Mouse (Mus musculus) kidney, postnatal 25 days (tissue): ENCODE measurements at regions not wholly inside any gene's neighbourhood (a gene's known extent, or its start where the extent isn't known, plus 50 kb on each side); places are given as distances from the start of the nearest gene placed in this dataset.

ENCODE experiments used
- DNase-seq, 2 experiments: peaks; one replicate each; pipeline ENCODE4 v3.0.0; 2021; ENCODE audit warnings: mixed read lengths in 2 of 2

DNA sequence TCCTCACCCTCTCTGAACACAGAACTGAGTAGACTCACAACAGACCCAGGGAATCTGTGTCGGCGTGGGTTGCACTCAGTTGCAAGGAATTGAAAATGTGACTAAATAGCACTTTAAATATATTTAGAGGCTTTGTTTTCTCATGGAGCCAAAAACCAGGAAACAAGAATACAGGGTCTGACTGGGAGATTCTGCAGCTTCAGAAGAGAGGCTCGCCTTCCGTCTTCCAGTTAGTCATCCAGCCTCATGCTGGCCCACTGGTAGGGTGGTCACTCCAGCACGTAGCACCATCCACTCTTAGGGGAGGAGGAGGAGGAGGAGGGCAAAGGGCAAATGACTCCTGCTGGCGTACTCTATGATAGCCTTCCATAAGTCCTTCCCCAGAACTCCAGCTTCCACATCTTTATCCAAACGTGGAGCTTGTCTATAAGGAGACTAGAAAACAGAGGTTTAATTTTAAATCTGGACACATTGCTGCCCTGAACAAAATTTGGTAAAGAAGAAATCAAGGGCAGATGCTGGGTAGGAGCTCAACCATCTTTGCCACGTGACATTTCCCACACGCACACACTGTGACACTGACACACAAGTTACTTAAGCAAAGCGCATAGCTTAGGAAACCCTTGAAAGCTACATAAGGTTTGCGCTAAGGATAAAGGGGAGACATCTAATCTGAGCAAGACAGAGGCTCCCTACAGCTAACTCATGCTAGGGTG is 60.8 kb downstream of the Mis18a start:
- DNase-seq, result no peak

DNA sequence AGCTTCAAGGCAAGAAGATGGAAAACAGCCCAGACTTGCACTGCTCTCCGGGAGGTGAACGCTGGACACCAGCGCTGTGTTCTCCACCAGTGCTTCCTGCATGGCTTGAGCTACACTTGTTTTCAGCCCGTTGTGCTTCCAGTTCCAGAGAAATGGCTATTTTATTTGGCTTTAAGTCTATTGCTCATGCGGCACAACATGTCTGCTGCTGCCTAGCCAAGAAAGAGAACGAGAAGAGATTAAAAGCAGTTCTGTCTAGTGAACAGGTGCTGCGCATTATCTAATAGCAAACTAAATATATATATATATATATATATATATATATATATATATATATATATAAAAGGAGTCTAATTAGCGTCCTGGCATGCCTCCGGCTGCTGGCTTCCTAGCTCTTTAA is 63.1 kb downstream of the Mis18a start:
- DNase-seq, result no peak

DNA sequence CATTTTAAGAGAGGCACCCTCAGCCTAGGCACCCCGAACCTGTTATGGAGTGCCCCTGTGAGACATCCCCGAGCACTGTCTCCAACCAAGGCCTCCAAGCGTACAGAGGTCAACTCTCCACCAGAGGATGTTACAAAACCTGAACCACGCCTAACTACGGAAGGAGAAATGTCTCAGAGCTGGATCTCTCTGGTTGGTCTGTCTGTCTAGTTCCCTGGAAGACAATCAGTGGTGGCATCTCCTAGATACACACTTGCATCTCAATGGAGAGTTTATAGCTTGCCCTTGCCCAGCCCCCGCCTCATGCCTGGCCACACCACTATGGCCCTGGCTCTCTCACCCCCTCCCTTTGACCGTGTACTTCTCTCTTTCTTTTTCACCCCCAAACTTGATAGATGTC is 69.2 kb downstream of the Mis18a start:
- no peak for DNase-seq

DNA sequence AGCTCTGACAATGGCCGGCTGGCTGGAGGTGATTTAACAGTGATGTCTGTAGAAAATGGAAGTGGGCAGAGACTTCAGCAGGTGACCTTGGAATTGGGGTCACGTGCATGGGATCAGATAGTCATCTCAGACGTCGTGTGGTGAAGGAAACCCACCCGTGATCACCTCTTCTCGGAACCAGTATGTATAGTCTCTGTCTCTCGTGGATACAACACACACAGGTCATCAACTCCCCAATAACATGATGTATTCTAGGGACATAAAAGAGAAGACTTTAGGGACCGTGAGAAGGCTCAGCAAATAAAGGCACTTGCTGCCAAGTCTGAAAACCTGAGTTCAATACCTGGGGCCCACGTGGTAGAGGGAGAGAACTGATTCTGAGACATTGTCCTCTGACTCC is 70.2 kb downstream of the Mis18a start:
- DNase-seq, result no peak

DNA sequence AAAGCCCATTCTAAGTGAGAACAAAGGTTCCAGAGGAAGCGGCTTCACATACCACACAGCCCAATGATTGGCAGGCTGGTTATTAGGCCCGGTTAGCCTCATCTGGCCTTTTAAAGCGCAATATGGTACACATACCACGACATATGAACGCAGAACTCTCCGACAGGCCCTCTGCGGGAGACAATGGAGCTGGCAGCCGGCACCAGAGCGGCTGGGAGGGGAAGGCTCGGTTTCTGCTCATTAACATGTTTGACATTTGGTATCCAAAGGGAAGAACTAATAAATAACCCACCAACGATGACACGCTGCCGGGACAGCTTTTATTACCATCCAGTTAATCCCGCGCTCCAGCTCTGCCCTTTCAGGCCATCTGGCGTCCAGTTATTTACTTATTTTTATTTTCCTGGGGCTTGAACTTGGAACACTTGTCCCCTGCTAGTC is 70.6 kb downstream of the Mis18a start:
- DNase-seq, result peak; percentile 41 to 65

DNA sequence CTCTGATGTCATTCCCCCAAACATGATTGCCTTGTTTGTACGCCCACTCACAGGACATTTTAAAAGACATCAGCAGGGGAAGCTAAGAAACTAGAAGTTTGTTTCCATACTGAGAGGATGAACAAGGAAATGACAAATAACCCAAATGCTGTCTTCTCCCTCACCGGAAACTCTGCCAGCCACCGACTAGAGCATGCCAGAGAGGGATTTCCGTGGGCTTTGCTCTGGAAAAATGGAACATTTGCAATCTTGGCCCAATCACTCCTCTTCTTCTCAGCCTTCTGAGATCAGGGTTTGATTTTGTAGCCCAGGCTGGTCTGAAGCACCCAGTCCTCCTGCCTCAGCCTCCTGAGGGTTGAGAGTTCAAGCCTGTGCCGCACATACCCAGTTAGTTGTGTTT is 72.4 kb downstream of the Mis18a start:
- DNase-seq, result no peak

DNA sequence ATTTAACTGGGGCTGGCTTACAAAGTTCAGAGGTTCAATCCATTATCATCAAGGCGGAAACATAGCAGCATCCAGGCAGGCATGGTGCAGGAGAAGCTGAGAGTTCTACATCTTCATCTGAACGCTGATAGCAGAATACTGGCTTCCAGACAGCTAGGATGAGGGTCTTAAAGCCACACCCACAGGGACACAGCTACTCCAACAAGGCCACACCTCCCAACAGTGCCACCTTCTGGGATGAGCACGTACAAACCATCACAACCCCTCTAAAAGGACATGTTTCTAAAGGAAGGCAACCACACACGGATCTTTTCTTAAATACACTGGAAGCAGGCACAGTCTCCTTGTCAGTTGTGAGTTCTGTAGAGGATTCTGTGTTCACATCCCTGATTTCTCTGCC is 74.4 kb downstream of the Mis18a start:
- no peak for DNase-seq

DNA sequence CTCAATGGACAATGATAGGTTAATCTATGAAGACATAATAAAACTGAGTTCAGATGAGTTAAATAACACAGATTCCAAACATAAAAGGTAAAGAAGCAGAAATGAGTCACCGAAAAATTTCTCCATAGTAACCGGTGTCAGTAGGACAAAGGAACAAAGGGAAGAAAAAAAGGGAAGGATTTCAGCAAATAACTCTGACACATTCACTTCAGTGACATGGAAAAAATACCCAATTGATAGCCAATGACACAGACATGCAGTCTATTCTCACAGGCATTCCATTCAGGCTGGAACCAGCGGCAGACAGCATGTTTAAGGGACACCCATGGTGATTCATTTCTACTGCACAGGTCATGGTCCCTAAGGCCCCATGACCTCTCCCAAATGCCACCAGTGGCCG is 79.0 kb downstream of the Mis18a start:
- DNase-seq, result no peak

DNA sequence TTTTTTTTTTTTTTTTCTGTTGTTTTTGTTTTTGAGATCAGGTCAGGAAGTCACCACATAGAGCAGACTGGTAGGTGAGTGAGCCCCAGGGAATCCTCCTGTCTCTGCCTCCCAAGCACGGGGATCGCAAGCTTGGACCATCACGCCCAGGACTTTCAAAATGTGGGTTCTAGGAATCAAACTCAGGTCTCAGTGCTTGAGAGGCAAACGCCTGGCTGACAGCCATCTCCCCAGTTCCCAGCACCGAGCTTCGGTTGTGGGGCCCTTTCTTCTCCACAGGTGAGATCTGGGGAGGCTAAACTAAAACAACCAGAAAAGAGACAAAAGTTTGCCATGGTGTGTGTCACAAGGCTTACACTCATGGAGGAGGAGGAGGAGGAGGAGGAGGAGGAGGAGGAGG is 84.5 kb downstream of the Mis18a start:
- no peak for DNase-seq

DNA sequence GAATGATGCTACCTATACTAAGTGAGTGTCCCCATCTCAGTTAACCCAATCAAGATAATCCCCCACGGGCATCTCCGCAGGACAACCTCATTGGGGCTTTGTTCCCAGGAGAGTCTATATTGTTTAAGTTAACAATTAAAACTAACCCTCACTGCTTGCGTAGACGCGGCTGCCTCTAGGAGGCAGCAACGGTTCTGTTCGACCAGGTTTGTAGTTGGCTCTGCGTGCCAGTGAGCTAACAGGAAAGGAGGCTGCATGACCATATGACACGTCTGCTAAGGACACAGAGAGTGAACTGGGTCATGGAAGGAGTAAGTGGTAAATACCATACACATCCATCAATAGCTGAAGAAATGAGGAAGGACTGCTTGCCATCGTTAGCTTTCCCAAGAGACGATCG is 92.0 kb downstream of the Mis18a start:
- DNase-seq, result no peak

DNA sequence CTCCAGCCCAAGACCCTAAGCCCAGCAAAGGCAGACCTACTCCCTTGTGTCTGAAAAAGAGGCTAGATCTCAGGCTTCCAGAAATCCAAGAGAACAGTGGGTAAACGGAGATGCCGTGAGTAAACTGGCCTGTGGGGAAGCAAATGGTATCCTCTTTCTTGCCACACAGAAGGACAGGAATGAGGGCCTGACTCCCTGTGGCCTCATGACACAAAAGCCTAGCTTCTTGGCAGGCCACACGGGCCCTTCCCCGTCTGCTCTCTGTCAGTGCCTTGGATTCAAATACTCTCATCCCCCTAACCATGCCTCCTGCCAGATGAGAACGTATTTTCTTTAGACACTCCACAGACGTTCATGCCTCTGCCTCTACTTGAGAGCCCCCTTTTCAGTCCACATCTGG is 97.2 kb downstream of the Mis18a start:
- DNase-seq, result no peak

DNA sequence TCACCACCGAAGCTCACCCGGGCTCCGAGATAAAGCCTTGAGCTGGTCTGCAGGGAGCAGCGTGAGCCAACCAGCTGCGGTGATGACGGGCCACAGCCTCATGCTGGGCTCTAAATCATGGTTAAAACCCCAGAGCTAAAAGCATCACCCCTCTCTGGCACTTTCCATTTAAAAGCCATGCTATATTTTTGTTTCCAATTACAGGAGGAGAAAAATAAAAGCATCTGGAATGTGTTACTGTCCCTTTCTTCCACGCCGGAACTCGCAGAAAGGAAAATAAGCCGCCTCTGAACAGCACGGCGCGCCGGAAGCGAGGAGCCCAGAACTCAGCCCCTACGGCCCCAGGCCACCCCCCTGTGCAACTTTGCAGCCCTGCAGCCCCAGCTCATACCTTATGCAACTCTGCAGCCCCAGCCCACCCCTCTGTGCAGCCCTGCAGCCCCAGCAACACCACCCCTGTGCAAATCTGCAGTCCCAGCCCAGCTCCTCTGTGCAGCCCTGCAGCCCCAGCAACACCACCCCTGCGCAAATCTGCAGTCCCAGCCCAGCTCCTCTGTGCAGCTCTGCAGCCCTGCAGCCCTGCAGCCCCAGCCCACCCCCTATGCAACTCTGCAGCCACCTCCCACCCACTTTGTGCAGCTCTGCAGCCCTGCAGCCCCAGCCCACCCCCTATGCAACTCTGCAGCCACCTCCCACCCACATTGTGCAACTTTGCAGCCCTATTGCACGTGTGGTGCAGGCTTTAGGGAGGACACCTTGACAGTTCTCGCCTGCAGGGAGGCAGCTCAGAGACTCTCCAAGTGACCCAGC is 97.9 kb downstream of the Mis18a start:
- DNase-seq, result peak in 1 of 2 experiments; percentile 10

DNA sequence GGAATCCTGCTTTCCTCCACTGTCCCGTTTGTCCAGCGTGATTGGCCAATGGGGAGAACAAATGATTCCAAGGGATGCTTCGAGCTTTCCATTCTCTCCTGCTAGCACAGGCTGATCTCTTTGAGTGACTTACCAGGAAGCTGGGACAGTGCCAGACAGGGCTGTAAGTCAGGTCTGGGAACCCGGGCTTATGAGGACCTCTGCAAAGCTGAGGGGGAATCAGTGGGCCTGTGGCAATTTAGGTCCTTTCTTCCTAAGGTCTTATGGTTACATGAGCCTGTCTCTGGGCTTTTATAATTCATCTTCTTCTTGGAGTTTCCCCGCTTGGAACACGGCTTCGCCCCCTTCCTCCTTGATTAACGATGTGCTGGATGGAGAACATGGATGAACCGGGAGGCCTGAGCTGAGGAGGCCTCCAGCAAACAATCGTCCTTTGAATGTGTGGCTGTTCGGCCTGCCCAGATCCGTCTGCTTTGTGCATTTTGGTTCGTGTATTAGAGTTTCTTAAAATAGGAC is 98.5 kb downstream of the Mis18a start:
- DNase-seq, result no peak

DNA sequence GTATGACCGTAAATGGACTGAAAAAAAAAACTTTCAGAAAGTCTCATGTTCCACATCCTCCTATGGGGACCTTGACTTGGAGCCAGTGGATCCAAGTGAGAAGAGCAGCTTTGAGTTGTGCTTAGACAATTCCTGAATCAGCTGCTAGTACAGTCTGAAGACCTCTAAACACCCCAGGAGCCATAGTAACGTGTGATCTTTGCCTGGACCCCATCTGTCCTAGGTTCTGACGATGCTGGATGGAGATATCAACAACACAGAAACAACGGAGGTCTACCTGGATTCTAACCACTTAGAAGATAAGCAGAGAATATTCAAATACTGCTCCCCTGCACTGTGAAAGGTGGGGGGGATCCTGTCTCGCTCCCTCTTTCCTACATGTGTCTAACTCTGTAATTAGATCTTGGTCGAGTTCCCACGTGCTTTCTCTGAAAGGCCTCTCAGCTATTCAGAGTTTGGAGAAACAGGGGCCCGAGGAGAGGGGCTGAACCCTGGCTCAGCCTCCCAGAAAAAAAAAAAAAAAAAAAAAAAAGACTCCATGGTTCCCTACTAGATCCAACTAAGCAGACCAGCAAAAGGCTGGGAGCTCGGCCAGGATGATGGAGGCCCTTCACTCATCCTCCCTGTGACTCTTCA is 101.1 kb downstream of the Mis18a start:
- DNase-seq, result no peak

DNA sequence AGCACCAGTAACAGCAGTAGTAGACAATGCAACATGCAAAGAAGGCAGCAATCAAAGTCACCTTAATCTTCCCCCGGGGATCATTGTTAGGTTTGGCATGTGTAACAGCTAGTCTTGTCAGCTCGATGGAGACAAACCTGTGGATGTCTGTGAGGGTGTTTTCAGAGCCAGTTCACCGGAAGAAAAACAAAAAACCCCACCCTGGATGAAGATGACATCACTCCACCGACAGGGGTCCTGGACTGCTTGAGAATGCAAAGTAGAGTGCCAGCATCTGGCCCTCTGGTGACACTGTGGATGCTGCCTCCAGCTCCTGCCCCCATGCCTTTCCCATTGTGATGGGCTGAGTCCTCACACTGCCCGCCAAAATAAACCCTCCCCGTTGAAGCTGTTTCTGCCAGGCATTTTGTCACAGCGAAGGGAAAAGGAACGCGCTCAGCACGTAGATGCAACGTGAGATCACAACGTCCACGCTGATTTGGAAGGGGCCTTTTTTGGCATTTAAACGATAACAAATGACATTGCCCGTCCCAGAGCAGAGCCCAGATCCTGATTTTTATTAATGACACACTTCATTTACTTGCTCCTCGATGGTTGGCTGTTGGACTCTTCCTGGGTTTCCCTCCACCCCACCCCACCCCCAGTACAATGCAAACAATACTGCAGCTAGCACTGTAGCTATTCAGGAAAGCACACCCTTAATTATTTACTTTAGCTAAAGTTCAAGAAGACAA is 101.7 kb downstream of the Mis18a start:
- DNase-seq, result no peak

DNA sequence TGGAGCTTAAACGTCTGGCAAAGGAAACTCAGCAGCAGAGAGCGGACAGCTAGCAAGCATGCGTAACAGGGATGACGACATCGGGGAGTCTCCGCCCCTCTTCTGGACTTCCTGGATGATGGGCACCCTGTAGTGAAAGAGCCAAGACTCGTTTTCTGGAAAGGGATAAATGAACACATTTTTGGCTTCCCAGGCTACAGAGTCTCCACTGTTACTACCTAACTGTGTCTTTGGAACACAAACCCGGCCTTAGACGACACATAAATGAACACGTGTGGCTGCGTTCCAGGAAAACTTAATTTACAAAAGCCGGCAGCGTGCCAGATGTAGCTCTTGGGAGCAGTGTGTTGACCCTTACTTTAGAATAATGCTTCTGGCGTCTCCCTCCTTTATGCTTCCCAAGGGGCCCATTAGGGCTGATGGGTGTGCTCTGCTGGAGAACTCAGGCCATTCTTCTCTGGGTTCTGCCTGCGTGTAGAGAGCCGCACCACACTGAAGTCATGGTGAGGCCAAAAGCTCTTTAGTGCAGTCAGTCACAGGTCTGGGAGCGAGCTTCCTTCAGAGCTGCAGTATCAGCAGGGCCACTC is 103.1 kb downstream of the Mis18a start:
- DNase-seq, result peak; percentile 79 to 82

DNA sequence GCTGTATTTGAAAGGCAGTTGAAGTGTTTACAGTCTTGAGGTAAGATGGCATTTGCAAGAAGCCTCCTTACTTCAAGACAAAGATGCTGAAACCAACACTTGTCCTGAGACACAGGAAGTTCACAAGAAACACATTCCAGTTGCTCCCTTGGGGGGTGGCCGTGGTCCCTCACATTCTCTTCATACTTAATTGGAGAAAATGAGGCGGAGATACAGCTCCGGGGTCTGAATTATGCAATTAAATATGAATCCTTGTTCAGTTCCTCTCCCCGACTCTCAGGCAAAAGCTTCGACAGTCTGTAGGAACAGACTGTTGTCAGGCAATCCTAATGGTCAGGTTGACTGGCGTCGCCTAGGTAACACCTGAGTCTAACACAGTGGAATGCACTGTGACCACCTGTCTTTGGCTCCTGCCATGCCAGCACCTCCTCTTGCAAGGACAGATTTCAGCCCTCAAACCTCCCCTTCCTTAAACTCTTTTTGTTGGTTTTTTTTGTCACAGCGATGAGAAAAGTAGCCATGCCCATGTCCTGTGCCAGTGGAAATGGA is 104.5 kb downstream of the Mis18a start:
- DNase-seq, result peak in 1 of 2 experiments; percentile 25

DNA sequence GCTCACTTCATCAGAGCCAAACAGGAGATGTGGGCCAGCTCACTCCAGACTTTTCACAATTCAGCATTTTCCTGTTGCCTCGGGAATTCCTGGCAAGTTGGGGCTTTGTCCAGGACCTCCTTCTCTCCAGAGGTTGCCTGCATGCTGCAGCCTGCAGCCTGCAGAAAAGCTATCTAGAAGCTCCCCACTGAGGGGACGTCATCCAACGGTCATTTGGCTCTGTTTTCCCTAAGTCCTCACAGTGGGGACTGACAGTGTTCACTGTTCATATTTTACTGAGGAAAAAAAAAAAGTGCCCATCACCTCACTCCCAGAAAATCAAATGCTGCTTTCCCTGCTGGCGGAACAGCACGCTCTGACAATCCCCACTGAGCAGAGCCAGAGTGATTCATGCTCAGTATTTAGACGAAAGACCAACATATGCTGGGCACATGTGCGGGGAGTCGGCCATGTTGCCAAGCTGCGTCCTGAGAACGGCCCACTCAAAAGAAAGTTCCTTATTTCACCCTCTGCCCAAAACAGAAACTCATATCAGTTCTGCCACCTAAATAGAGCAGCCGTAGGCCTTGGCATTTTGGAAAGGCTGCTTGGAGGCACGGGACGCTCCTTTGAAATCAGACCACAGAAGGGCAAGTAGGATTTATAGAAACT is 105.3 kb downstream of the Mis18a start:
- DNase-seq, result no peak

DNA sequence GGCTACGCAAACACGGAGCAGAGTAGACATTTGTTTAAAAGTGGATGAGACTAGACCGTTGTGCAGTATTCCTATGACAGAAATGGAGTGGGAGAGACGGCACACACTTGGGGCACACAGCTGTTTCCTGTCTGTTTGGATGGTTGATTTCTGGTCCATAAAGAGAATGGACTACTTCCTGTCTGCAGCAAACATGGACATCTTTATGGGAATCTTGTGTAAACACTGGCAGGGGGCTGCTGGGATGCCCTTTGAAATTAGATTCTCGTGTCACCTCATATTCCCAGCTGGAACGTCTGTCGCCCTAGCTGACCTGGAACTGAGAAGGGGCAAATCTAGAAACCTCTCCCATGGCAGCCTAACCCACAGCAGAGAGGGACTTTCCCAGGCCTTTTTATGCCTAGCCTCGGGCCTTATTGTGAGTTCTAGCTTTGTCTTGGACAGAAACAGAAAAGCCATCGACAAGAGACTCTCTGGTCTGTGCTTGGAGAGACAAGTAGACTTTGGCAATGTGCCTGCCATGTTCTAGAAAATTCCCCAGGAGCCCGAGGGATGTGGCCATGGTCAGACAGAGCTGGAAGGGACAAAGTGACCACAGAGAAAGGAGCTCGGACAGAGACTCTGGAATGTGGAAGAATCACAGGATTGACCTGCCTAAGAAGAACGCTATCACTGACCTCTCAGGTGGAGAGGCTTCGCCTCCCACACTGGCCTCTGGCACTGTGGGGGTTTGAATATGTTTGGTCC is 107.5 kb downstream of the Mis18a start:
- peak; percentile 24 to 43 for DNase-seq

DNA sequence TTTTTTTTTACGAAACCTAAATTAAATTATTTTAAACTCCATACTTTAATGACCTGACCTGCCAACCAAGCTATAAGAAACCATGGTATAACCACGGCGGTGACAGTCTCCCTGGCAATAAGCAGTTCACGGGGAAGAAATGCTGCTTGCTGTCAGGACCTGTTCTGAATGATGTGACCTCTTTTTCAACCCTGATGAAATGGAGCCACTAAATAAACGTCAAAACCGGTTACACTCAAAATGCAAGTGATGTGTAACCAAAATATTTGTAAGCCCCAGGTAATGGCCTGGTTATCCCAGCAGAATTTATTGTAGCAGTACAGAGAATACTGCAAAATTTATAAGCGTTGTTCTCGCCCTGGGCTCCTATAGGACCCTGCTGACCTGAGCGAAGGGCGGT is 111.4 kb downstream of the Mis18a start:
- no peak for DNase-seq

DNA sequence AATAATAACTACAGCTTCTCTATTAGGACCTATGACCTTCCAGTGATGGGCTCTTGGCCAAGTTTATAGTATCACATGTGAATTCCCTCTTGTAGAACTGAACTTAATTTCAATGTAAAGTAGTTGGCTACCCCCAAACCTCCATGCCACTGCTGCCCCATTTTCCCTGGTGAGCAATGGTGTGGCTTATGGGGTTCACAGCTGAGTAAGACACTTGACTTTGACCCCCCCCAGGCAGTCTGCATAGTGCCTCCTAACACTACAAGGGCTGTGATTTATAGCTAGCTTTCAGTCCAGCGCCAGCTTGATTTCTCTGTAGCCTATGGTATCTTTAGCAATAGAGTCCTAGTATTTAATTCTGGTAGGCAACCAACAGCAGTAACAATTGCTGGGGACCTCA is 113.1 kb downstream of the Mis18a start:
- DNase-seq, result no peak
